In genomic region chr2:34745673-34746072, GRCm38 (mm10) we compare ENCODE assay signal across 15 mouse cellular contexts.
"Had no signal": no experiment of that assay in that cellular context is flagged by ENCODE, and none has a peak within 500 bp of the region (broad histone marks: within the 10 kb centered on the region; RNA-seq: fewer than 3 reads in every experiment).

No protein-coding gene starts in this region.

- H3K4me1 ChIP-seq: limb, embryonic 12.5 days; midbrain, embryonic 10.5 days; neural tube, embryonic 12.5 days had no signal

- H3K9me3 ChIP-seq: limb, embryonic 12.5 days; midbrain, embryonic 10.5 days; neural tube, embryonic 12.5 days had no signal

- H3K4me2 ChIP-seq: limb, embryonic 12.5 days; neural tube, embryonic 12.5 days had no signal

- H3K9ac ChIP-seq: limb, embryonic 12.5 days; neural tube, embryonic 12.5 days had no signal

- H3K27ac ChIP-seq: limb, embryonic 12.5 days; midbrain, embryonic 10.5 days; neural tube, embryonic 12.5 days had no signal

- H3K4me3 ChIP-seq: limb, embryonic 12.5 days; midbrain, embryonic 10.5 days; myocyte; neural tube, embryonic 12.5 days had no signal

- H3K27me3 ChIP-seq: limb, embryonic 12.5 days; neural tube, embryonic 12.5 days had no signal

- ATAC-seq: intestine, postnatal 0 days; lung, postnatal 0 days had no signal

- DNase-seq: kidney, adult 8-10 months; kidney, postnatal 25 days; lung, adult 2 months; lung, postnatal 36 days; midbrain, embryonic 14.5 days; right cerebral cortex, postnatal 4 days; spleen, adult 18-20 months; thymus, adult 18-20 months; thymus, postnatal 25 days had no signal
